In genomic region chr5:64206431-64206830, GRCm38 (mm10) we compare ENCODE assay signal across 15 mouse cellular contexts.
"Had no signal": no experiment of that assay in that cellular context is flagged by ENCODE, and none has a peak within 500 bp of the region (broad histone marks: within the 10 kb centered on the region; RNA-seq: fewer than 3 reads in every experiment).

No protein-coding gene starts in this region.

- H3K9ac ChIP-seq: intestine, embryonic 15.5 days; limb, embryonic 13.5 days; liver, embryonic 15.5 days; lung, embryonic 15.5 days; midbrain, embryonic 12.5 days; neural tube, embryonic 13.5 days had no signal

- DNase-seq: left cerebral cortex, postnatal 4 days; lung, postnatal 14 days; retina, postnatal 1 day; right cerebral cortex, postnatal 4 days; spleen, adult 18-20 months; thymus, adult 18-20 months; thymus, postnatal 14 days had no signal

- H3K27ac ChIP-seq: intestine, embryonic 15.5 days; kidney, postnatal 0 days; limb, embryonic 13.5 days; liver, embryonic 15.5 days; lung, embryonic 15.5 days; midbrain, embryonic 12.5 days; neural tube, embryonic 13.5 days had no signal

- H3K4me1 ChIP-seq: intestine, embryonic 15.5 days; limb, embryonic 13.5 days; lung, embryonic 15.5 days; midbrain, embryonic 12.5 days; neural tube, embryonic 13.5 days had no signal

- H3K9me3 ChIP-seq: intestine, embryonic 15.5 days; limb, embryonic 13.5 days; liver, embryonic 15.5 days; lung, embryonic 15.5 days; midbrain, embryonic 12.5 days; neural tube, embryonic 13.5 days had no signal

- H3K27me3 ChIP-seq: intestine, embryonic 15.5 days; limb, embryonic 13.5 days; liver, embryonic 15.5 days; lung, embryonic 15.5 days; midbrain, embryonic 12.5 days; neural tube, embryonic 13.5 days had no signal

- H3K4me3 ChIP-seq: intestine, embryonic 15.5 days; limb, embryonic 13.5 days; liver, embryonic 15.5 days; lung, embryonic 15.5 days; midbrain, embryonic 12.5 days; neural tube, embryonic 13.5 days had no signal

- ATAC-seq: intestine, embryonic 15.5 days; midbrain, embryonic 16.5 days had no signal

- H3K4me2 ChIP-seq: intestine, embryonic 15.5 days; limb, embryonic 13.5 days; liver, embryonic 15.5 days; lung, embryonic 15.5 days; midbrain, embryonic 12.5 days; neural tube, embryonic 13.5 days had no signal

- H3K36me3 ChIP-seq: intestine, embryonic 15.5 days; limb, embryonic 13.5 days; liver, embryonic 15.5 days; lung, embryonic 15.5 days; midbrain, embryonic 12.5 days; neural tube, embryonic 13.5 days had no signal
